Mouse (Mus musculus) adrenal gland, adult (tissue): ENCODE measurements around the gene Htr5a.

Experiments
- DNase-seq, 2 experiments: peaks; one replicate each; pipeline ENCODE4 v3.0.0; 2022 to 2023; ENCODE audit warnings: low spot score in 1 of 2; ENCODE audit not compliant: inconsistent age in 2 of 2

The Htr5a gene

DNA sequence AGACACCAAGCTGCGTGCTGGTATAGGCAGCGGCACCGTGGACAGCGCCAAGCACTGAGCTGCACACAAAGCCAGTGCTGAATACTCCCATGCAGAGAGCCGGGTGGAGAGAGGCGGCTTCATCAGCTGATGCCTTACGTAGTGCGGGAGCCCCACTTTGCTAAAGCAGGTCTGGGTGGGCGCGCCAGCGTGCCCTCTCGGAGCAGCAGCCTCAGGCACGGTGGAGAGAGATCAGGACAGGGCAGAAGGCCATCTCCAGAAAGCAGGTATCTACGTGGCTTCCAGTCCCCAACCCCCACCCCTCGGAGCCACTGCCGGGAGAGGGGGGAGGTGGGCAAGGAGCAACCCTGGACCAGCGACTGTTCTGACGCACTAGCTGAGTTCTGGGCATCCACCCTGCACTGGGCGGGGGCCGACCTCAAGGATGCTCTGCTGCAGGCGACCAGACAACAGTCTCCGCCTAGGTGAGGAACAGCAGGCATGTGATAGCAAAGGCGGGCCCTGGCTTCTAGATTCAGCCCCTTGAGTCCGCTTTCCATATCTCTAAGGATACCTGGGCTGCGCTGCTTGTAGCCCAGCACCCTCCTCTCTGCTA lies at the start of gene Htr5a:
Gene Htr5a, plus strand, starts transcription at position 449 of the 595 bp plus-strand sequence.
- peak; percentile 15 to 45 for DNase-seq

DNA sequence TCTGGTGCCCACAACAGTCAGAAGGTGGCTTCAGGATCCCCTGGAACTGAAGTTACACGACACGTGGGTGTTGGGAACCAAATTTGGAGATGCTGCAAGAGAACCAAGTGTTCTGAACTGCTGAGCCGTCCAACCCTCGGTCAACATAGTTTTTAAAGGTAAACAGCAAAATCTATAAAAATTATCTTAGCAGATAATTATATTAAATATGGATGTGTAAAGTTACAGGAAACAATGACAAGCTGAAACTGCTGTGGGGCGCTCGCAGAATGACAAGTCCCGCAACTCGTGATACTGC lies 49.8 kb upstream of the Htr5a start:
- DNase-seq, result no peak

DNA sequence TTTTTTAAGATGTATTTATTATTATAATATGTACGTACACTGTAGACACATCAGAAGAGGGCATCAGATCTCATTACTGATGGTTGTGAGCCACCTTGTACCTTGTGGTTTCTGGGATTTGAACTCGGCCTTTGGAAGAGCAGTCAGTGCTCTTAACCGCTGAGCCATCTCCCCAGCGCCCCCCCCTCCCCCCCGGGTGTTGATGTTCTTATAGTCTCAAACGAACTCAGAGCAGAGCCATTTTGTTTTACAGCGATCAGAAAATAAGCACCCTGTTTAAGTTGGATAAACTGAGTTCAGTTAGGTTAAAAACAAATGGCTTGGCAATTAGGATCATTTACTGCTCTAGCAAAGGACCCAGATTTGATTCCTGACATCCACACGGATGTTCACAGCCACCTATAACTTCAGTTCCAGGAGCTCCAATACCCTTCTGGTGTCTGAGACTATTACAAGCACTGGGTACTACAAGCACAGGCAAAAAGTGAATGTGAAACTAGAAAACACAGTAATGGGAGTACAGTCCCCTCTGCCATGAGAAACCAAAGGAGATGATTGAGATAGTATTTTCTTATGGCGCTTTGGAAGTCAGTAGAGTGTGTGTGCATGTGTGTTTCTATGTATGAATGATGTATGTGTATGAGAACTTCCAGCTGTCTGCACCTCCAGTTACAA lies 49.3 kb upstream of the Htr5a start:
- no peak for DNase-seq

DNA sequence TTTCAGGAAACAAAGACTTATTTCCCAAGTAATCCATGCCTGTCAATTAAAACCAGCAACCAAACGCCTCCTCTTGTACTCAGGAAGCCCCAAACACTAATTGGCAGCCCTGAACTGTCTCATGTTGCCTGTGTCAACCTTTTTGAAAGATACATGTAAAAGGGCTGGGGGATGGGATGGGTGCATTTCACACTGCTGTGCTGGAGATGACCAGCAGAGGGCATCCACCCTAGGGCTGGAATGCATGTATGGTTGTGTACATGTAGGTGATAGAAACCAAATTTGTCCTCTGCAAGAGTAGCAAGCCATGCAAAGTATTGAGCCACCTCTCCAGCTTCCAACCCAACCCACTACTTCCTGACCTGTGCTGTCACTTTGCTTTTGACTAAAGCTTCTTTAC lies 48.0 kb upstream of the Htr5a start:
- peak; percentile 62 to 89 for DNase-seq

DNA sequence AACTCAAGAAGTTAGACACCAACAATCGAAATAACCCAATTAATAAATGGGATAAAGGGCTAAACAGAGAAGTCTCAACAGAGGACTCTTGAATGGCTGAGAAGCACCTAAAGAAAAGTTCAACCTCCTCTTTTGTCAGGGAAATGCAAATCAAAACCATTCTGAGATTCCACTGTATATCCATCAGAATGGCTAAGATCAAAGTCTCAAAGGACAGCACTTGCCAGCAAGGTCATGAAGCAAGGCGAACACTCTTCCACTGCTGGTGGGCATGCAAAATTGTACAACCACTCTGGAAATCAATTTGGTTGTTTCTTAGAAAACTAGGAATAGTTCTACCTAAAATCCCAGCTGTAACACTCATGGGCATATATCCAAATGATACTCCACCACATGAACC lies 27.7 kb upstream of the Htr5a start:
- DNase-seq, result no peak

DNA sequence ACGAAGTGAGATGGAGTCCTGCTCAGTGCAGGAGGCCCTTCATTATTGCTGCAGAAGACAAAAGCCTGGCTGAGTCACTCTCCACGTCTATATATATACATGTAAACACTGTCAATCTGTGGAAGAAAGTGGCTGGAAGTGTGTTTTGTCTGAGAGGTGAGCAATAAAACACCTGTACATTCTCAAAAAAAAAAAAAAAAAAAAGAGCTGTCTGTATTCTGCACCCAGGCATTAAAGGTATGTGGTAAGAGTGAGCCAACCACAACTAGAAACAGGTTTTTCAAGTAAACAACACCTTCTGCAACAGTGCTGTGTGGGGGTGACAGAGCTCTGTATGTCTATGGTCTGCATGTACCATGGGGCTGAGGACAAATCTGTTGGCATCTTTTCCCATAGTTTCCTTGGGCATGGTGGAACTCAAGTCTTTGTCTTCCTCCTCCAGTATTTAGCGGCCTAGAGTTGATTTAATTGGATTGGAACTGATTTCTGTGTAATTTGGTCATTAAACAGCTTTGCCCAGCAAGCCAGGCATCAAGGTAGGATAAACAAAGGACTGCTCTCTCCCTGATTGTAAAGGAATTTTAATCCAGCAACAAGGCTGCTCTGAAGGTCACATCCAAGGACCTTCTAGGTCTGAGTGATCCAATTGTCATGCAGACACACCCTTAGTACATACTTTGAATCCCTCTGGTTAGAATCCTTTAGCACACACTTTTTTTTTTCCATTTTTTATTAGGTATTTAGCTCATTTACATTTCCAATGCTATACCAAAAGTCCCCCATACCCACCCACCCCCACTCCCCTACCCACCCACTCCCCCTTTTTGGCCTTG lies 22.9 kb upstream of the Htr5a start:
- no peak for DNase-seq

DNA sequence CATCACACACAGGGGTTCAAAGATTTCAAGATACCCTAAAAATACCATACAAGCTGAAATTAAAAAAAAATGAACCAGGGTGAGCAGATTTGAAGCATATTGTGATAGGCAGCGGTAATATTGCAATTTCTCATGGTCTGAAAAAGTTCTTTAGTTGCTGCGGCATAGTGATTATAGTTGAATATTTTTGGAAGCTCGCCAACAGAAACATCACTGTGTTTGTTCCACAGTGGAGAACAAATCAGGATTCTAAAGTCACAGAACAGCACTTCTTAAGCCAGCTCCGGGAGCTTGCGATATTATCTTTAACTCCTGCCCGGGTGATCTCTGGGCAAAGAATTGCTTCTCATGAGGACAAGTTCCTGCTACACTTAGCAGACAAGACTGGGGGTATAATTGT lies 20.8 kb upstream of the Htr5a start:
- DNase-seq, result no peak

DNA sequence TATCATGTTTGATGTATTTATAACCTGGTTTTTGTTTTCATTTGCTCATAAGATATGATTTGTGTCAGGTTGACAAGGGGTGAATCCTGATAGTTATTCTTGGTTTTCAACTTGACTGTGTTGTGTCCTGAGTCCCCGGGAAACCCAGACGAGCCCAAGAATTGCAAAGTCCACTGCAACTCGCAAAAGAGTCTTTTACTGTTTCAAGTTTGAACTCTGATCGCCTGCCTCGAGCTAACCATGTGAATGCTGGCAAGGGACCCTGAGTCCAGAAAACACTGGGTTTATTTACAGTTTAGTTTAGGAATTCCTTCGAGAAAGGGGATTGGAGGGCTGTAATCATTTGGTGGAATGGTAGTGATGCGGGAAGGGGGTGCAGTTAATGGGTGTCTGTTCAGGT lies 14.0 kb upstream of the Htr5a start:
- DNase-seq, result no peak

DNA sequence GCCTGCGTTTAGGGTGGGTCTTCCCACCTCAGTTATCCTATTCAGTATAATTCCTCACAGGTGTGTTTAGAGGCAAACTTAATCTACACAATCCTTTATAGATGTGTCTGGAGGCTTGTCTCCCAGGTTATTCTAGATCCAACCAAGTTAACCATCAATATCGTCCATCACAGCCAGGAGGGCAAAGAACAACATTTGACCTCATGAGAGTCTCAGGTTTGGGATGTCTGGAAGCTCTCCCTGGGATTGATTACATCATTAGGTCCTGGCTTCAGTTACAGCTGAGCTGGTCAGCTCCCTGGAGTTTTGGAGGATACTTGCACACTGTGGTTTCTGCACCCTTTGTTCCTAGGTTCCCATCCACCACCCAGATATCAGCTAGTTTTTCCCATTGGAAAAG lies 6.9 kb upstream of the Htr5a start:
- no peak for DNase-seq

DNA sequence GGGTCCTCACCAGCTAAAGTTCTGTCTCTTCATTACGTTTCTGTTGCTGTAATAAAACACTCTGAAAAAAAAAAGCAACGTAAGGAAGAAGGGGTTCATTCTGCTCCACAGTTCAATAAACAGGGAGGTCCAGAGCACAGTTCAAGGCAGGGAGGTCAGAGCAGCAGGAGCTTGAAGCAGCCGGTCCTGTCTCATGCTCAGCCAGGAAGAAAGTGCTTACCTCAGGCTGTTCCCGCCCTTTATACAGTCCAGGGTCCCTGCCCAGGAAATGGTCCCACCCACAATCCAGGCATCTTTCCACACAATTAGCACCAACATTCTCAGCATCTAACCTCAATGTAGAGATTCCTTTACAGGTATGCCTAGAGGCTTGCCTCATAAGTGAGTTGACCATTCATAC lies 3.9 kb upstream of the Htr5a start:
- no peak for DNase-seq

DNA sequence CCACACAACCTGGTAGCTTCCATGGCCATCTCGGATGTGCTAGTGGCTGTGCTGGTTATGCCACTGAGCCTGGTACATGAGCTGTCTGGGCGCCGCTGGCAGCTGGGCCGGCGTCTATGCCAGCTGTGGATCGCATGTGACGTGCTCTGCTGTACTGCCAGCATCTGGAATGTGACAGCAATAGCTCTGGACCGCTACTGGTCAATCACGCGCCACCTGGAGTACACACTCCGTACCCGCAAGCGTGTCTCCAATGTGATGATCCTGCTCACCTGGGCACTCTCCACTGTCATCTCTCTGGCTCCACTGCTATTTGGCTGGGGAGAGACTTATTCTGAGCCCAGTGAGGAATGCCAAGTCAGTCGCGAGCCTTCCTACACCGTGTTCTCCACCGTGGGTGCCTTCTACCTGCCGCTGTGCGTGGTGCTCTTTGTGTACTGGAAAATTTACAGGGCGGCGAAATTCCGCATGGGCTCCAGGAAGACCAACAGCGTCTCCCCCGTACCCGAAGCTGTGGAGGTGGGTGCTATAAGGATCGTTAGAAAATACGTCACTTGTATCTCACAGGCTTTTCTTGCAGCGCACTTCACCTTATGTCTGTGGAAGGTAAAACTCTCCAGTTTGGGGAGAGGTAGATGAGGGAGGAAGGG lies 847 bp downstream of the Htr5a start:
- no peak for DNase-seq

DNA sequence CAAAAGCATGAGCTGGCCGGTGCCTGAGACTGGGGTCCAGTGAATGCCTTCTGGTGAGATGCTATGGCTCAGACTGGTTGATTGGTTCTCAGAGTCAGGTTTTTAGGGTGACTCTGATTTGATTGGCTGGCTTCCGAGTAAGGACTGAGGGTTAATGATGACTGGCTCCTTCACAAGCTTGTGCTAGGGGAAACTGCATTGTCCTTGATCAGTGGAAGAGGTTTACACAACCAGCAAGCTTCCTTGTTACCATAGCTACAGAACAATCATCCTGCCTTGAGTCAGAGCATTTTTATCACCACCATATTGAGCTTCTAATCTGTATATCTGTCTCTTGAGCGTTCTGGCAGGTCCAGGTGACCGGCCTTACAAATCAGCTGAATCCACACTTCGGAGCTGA lies 5.0 kb downstream of the Htr5a start:
- DNase-seq, result no peak

DNA sequence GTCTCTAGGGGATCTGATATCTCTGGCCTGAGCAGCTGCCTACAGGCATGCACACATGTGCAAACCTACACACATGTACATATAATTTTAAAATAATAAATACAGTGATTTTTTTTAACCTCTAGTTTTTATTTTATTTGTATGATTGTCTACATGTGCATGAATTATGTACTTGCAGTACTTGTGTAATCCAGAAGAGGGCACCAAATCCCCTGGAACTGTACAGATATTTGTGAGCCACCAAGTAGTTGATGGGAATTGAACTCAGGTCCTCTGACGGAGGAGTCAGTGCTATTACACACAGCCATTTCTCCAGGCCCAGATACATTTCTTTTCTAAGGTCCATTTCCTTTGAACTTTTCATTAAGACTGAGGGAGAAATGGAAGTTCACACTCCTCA lies 12.3 kb downstream of the Htr5a start:
- peak in 1 of 2 experiments; percentile 58 for DNase-seq

DNA sequence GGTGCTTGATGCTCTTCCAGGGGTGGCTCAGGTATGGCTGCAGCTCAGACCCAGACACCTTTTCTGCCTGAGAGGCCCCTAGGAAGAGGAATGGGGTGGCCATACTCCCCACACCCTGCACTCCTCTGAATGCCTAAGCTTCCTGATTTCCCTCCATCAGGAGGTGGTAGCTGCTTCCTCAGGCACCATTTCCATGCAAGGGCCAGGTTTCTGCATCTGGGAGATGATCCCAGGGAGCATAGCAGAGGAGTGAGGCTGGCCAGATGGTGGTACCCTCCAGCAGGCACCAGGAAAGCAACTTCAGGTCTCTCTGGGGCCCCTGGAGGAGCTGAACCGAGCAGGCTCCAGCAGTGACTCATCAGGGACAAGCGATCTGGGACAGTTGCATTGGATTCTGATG lies 13.8 kb downstream of the Htr5a start:
- no peak for DNase-seq

DNA sequence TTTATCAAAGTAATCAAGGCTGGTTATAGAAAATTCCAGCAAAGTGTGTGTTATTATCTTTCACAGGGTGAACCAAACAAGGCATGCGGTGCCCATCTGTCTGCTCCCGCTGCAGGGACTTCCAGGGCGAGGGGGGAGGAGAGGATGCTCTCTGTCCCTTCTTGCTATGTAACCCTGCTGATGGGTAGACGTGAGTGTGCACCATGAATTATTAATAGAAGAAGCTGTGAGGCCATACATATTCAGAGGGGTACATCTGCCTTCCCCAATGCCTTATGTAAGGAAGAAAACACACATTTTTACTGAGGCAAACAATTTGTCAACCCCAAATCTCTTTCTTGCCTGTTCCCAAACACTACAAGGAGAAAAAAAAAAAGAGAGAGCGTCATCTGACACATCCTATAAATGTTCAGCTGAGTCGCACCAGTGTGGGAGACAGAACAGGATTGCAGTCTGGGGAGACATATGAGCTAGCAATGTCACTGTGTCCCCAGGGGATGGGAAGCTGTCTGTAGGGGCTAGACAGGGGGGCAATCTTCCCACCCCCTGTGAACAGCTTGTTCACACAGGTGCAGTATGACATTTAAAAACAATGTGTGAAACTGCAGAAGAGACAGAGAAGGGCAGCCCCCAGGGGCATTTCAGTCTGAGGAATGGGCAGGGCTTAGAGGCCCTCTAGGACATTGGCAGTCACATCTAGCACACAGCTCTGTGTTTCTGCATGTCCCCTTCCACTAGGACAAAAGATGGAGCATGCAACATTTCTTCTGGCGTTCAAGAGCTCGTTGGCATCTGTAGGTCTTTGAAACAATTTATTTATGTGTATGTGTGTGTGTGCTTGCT lies 31.5 kb downstream of the Htr5a start:
- DNase-seq, result no peak

DNA sequence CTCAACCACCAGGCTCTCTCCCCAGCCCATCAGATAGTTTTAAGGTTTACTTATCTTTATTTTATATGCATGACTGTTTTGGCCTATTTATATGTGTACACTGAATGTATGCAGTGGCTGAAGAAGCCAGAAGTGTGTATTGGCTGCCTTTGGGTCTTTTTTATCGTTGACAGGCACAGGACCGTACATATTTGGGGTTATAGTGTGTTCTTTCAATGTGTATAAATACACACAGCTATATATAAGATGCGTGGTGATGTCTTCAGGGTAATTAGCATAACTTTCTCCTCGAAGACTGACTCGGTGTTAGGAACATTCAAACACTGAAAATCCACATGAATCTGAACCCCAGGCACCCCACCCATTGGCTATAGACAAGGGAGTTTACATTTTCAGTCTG lies 32.3 kb downstream of the Htr5a start:
- no peak for DNase-seq

DNA sequence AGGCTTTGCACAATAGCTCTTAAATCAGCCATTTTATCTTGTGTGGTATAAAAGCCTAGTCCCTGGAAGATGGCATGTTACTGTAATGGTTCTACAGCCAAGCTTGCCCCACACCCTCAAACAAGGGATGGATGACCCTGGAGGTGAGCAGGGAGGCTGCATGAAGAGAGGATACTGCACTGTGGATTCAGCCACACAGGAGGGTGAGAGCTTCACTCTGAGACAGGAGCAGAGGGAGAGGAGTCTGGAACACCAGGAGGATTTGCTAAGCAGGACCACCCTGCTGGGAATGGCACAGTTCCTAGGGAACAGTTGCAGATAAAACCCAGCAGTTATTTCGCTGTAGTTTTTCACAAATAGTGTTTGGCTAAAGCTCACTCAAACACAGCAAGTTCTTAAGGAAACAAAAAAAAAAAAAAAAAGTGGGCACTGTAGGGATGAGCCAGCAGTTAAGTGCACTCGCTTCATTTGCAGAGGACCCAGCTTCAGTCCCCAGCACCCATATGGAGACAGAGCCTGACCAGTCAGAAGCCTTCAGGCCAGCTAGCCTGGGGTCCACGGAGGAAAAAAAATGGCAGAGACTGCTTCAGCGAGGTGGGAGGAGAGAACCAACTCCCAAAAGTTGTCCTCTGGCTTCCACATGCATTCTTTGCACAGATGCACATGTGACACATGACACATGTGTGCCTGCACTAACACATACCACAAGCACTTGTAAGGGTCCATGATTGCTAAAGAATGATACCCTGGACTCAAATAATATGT lies 33.6 kb downstream of the Htr5a start:
- no peak for DNase-seq

DNA sequence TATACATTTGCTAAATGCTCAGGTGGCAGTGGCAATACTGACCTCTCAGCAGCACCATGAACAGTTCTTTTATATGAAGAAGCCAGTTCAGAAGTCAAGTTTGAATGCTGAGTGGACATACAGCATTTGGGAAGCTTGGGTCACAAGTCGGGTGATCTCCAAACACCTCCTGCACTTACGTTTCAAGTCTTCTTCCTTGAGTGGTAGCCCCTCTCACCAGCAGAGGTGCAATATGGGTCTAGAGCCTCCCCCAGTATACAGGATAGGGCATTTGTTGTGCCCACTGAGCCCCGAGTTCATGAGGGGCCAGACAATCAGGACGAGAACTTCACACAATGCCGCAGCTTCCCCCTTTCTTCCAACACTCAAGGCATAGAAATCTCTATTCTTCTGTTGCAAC lies 36.4 kb downstream of the Htr5a start:
- no peak for DNase-seq

DNA sequence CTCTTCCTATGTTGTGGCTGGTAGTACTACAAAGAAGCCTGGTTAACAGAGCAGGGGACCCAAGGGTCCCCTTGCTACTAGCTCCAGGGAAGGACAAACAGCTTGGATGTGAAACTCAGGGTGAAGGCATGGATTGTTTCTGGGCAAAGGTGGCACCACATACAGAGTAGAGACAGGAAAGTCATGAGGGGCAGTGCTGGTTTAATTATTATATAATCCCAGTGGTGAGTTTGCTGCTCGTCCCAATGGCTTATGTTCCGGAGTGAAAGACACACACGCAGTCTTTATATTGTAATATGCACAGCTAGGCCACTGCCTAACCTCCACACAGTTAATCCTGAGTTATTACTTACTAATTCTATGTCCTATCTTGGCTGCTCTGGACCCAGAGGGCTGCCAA lies 37.8 kb downstream of the Htr5a start:
- DNase-seq, result no peak

DNA sequence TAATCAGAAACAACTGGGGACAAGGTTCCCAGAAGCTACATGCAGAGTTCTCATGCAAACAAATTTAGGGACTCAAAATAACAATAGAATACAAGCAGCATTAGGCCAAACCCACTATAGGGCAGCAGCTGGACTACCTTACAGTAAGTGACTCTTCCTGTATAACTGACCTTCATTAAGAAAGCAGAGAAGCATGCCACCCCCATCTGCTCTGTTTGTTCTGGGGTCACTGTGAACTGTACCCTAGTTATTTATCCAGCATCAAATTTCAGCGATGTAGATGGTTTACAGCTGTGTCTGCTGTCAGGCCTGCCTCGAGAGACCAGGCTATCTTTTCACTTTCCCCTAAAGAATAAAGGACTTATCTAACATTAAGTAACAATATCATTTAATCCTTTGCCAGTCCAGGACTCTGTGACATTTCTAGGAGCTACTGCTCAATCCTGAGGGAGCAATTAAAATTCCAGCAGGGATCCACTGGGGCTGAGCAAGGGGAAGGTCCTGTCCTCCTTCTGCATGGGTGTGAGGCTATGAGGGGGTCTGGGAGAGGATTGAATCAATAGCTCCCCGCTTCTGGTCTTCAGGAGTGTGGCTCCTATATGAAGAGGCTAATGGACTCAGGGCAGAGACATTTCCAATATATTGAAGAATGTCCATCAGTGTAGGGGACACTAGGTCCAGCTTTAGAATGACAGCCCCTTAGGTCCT lies 38.5 kb downstream of the Htr5a start:
- DNase-seq, result no peak
